Comparison of ENCODE assay signal across 9 mouse cellular contexts in genomic region chr2:27088071-27088644, GRCm38 (mm10). TPM values are rescaled to one million over a fixed set of nuclear protein-coding genes. Genes with fewer than 3 reads are reported as not detected.
DNase-seq lines count a peak whose midpoint lies in the region; ATAC-seq lines count a peak whose summit lies in the region.
"Had no signal": no experiment of that assay in that cellular context is flagged by ENCODE, and none has a peak within 500 bp of the region (broad histone marks: within the 10 kb centered on the region; RNA-seq: fewer than 3 reads in every experiment).

No protein-coding gene starts in this region.

- no peak for ATAC-seq in hindbrain, embryonic 15.5 days (ENCODE audit: low FRiP score, low read depth)
- no peak for ATAC-seq in hindbrain, embryonic 13.5 days (ENCODE audit: low FRiP score)
- ATAC-seq in embryonic facial prominence, embryonic 12.5 days (ENCODE audit: insufficient number of reproducible peaks, insufficient read depth, low FRiP score, low TSS enrichment) = no peak
- no peak; the same call in 1 of the 2 replicates for ATAC-seq in limb, embryonic 15.5 days (ENCODE audit: insufficient number of reproducible peaks, low FRiP score, low TSS enrichment, low read depth)
- ATAC-seq in forebrain, embryonic 11.5 days (replicated peaks; ENCODE audit: low FRiP score) = no peak

- H3K4me2 ChIP-seq in hindbrain, embryonic 15.5 days = no peak overlapping the region
- no peak overlapping the region for H3K4me2 ChIP-seq in hindbrain, embryonic 13.5 days
- no peak overlapping the region for H3K4me2 ChIP-seq in embryonic facial prominence, embryonic 12.5 days (replicated peaks)
- H3K4me2 ChIP-seq in limb, embryonic 15.5 days = no peak overlapping the region
- H3K4me2 ChIP-seq in forebrain, embryonic 11.5 days (ENCODE audit: low read depth, low read length, severe bottlenecking) = no peak overlapping the region

- H3K36me3 ChIP-seq in hindbrain, embryonic 15.5 days = no peaks in the 10 kb centered on the region
- H3K36me3 ChIP-seq in hindbrain, embryonic 13.5 days = no peaks in the 10 kb centered on the region
- no peaks in the 10 kb centered on the region for H3K36me3 ChIP-seq in embryonic facial prominence, embryonic 12.5 days
- H3K36me3 ChIP-seq in limb, embryonic 15.5 days = no peaks in the 10 kb centered on the region
- H3K36me3 ChIP-seq in forebrain, embryonic 11.5 days (ENCODE audit: control insufficient read depth, insufficient read depth, low read length) = no peaks in the 10 kb centered on the region

- no peak overlapping the region for H3K4me3 ChIP-seq in hindbrain, embryonic 15.5 days
- H3K4me3 ChIP-seq in hindbrain, embryonic 13.5 days = no peak overlapping the region
- no peak overlapping the region for H3K4me3 ChIP-seq in embryonic facial prominence, embryonic 12.5 days
- no peak overlapping the region for H3K4me3 ChIP-seq in limb, embryonic 15.5 days
- H3K4me3 ChIP-seq in forebrain, embryonic 11.5 days (ENCODE audit: low read depth, low read length) = no peak overlapping the region

- no peaks in the 10 kb centered on the region for H3K9me3 ChIP-seq in hindbrain, embryonic 15.5 days
- no peaks in the 10 kb centered on the region for H3K9me3 ChIP-seq in hindbrain, embryonic 13.5 days
- H3K9me3 ChIP-seq in embryonic facial prominence, embryonic 12.5 days = no peaks in the 10 kb centered on the region
- H3K9me3 ChIP-seq in limb, embryonic 15.5 days = no peaks in the 10 kb centered on the region
- no peaks in the 10 kb centered on the region for H3K9me3 ChIP-seq in forebrain, embryonic 11.5 days (ENCODE audit: control insufficient read depth, low read length)

- H3K9ac ChIP-seq in hindbrain, embryonic 15.5 days = no peak overlapping the region
- H3K9ac ChIP-seq in hindbrain, embryonic 13.5 days = no peak overlapping the region
- no peak overlapping the region for H3K9ac ChIP-seq in embryonic facial prominence, embryonic 12.5 days
- no peak overlapping the region for H3K9ac ChIP-seq in limb, embryonic 15.5 days
- no peak overlapping the region for H3K9ac ChIP-seq in forebrain, embryonic 11.5 days (ENCODE audit: low read length)

- no peaks in the 10 kb centered on the region for H3K27me3 ChIP-seq in hindbrain, embryonic 15.5 days
- H3K27me3 ChIP-seq in hindbrain, embryonic 13.5 days = 0 out of 2 replicates have a peak, but pooled peaks cover 4% of the 10 kb centered on the region
- H3K27me3 ChIP-seq in embryonic facial prominence, embryonic 12.5 days = no peaks in the 10 kb centered on the region
- H3K27me3 ChIP-seq in limb, embryonic 15.5 days = peaks cover 1% of the 10 kb centered on the region; the same call in 1 of the 2 replicates
- H3K27me3 ChIP-seq in forebrain, embryonic 11.5 days (ENCODE audit: control insufficient read depth, insufficient read depth, low read length) = no peaks in the 10 kb centered on the region

- 58% methylated on average over 18 of the region's 18 CpGs for WGBS in hindbrain, embryonic 15.5 days
- WGBS in hindbrain, embryonic 13.5 days = 73% methylated on average over 18 of the region's 18 CpGs
- 70% methylated on average over 18 of the region's 18 CpGs for WGBS in embryonic facial prominence, embryonic 12.5 days
- WGBS in limb, embryonic 15.5 days = 45% methylated on average over 18 of the region's 18 CpGs
- WGBS in forebrain, embryonic 11.5 days = 89% methylated on average over 18 of the region's 18 CpGs

- intact Hi-C loops in heart, postnatal 14 days (cut with DNase I) = loop anchor here (5.0 kb wide), 1 partner anchor 41 kb away; no protein-coding TSS in a partner anchor

- peaks cover 10% of the 10 kb centered on the region for H3K4me1 ChIP-seq in hindbrain, embryonic 15.5 days (replicated peaks)
- peaks cover 4% of the 10 kb centered on the region for H3K4me1 ChIP-seq in hindbrain, embryonic 13.5 days (replicated peaks)
- peaks cover 25% of the 10 kb centered on the region for H3K4me1 ChIP-seq in embryonic facial prominence, embryonic 12.5 days
- peaks cover 44% of the 10 kb centered on the region for H3K4me1 ChIP-seq in limb, embryonic 15.5 days
- no peaks in the 10 kb centered on the region for H3K4me1 ChIP-seq in forebrain, embryonic 11.5 days (replicated peaks; ENCODE audit: control insufficient read depth, insufficient read depth, low read length)

- peak; percentile 88 to 90 for DNase-seq in heart, postnatal 14 days
- no peak for DNase-seq in B cell, adult 2 months
- no peak for DNase-seq in layer of hippocampus, postnatal 25 days (ENCODE audit: extremely low spot score in 1 of 2, low spot score in 1 of 2)
- no peak for DNase-seq in forebrain, embryonic 11.5 days (ENCODE audit: low spot score)

- peak overlapping the region; percentile 42; the same call in 1 of the 2 replicates for H3K27ac ChIP-seq in hindbrain, embryonic 15.5 days (replicated peaks)
- H3K27ac ChIP-seq in hindbrain, embryonic 13.5 days = no peak overlapping the region
- peak overlapping the region; percentile 23; the same call in 1 of the 2 replicates for H3K27ac ChIP-seq in embryonic facial prominence, embryonic 12.5 days
- peak overlapping the region; percentile 24; the same call in 1 of the 2 replicates for H3K27ac ChIP-seq in limb, embryonic 15.5 days
- no peak overlapping the region for H3K27ac ChIP-seq in forebrain, embryonic 11.5 days (ENCODE audit: low read depth, low read length)
- H3K27ac ChIP-seq: macrophage had no signal

RNA-seq across cellular contexts. Expression of gene Adamtsl2, which starts 9.0 kb away (rescaled TPM):
- 8.0 and 10.4 TPM in 2 replicates for polyA plus RNA-seq in hindbrain, embryonic 15.5 days (2015; fragmentation: Nextera tagmentation; extraction: Ambion mirVana)
- polyA plus RNA-seq in hindbrain, embryonic 13.5 days (2015; fragmentation: Nextera tagmentation; extraction: Ambion mirVana) = 7.6 and 8.9 TPM in 2 replicates
- 4.4 and 6.9 TPM in 2 replicates for polyA plus RNA-seq in embryonic facial prominence, embryonic 12.5 days (2016; fragmentation: Nextera tagmentation; extraction: Ambion mirVana)
- 10 to 100 TPM; 27.9 to 36.3 TPM for total RNA-seq in heart, postnatal 14 days (2021)
- polyA plus RNA-seq in limb, embryonic 15.5 days (2015; fragmentation: Nextera tagmentation; extraction: Ambion mirVana) = 9.1 and 11.7 TPM in 2 replicates
- 10 to 100 TPM; 10.9 to 12.7 TPM for total RNA-seq in layer of hippocampus, postnatal 25 days (2021)
- polyA plus RNA-seq in forebrain, embryonic 11.5 days (2014; fragmentation: Nextera tagmentation; extraction: Ambion mirVana) = 4.0 and 4.4 TPM in 2 replicates
- polyA plus RNA-seq: macrophage had no signal

RNA-seq across cellular contexts. Expression of gene Mymk, which starts 16.2 kb away (rescaled TPM):
- 0.22 and 0.35 TPM in 2 replicates for polyA plus RNA-seq in hindbrain, embryonic 15.5 days (2015; fragmentation: Nextera tagmentation; extraction: Ambion mirVana)
- 0.56 and 1.1 TPM in 2 replicates for polyA plus RNA-seq in hindbrain, embryonic 13.5 days (2015; fragmentation: Nextera tagmentation; extraction: Ambion mirVana)
- polyA plus RNA-seq in embryonic facial prominence, embryonic 12.5 days (2016; fragmentation: Nextera tagmentation; extraction: Ambion mirVana) = 8.7 and 12.1 TPM in 2 replicates
- not detected for total RNA-seq in heart, postnatal 14 days (2021)
- 36.7 and 79.4 TPM in 2 replicates for polyA plus RNA-seq in limb, embryonic 15.5 days (2015; fragmentation: Nextera tagmentation; extraction: Ambion mirVana)
- total RNA-seq in layer of hippocampus, postnatal 25 days (2021) = under 1 TPM; 0.61 to 0.71 TPM
- polyA plus RNA-seq in forebrain, embryonic 11.5 days (2014; fragmentation: Nextera tagmentation; extraction: Ambion mirVana) = not detected in 2 replicates
- polyA plus RNA-seq: macrophage had no signal

RNA-seq across cellular contexts. Expression of gene Fam163b, which starts 54.1 kb away (rescaled TPM):
- polyA plus RNA-seq in hindbrain, embryonic 15.5 days (2015; fragmentation: Nextera tagmentation; extraction: Ambion mirVana) = 7.7 and 9.6 TPM in 2 replicates
- 2.5 and 2.9 TPM in 2 replicates for polyA plus RNA-seq in hindbrain, embryonic 13.5 days (2015; fragmentation: Nextera tagmentation; extraction: Ambion mirVana)
- 0.24 and 0.29 TPM in 2 replicates for polyA plus RNA-seq in embryonic facial prominence, embryonic 12.5 days (2016; fragmentation: Nextera tagmentation; extraction: Ambion mirVana)
- under 1 TPM; 0.38 to 0.51 TPM for total RNA-seq in heart, postnatal 14 days (2021)
- polyA plus RNA-seq in limb, embryonic 15.5 days (2015; fragmentation: Nextera tagmentation; extraction: Ambion mirVana) = 0.08 and 0.16 TPM in 2 replicates
- total RNA-seq in layer of hippocampus, postnatal 25 days (2021) = 100 to 1,000 TPM; 119 to 162 TPM
- 0.09 TPM in 1 of 2 replicates, not detected in the other for polyA plus RNA-seq in forebrain, embryonic 11.5 days (2014; fragmentation: Nextera tagmentation; extraction: Ambion mirVana)
- polyA plus RNA-seq: macrophage had no signal

Comparison
In these comparisons a context has a peak if more than half of its experiments do, and no peak if none do; other contexts are left out.
1. H3K27ac ChIP-seq: peak in hindbrain, embryonic 15.5 days (single experiment), embryonic facial prominence, embryonic 12.5 days (single experiment) and limb, embryonic 15.5 days (single experiment); none in hindbrain, embryonic 13.5 days (single experiment) and forebrain, embryonic 11.5 days (single experiment).
2. DNase-seq: peak in heart, postnatal 14 days (2 of 2); none in B cell, adult 2 months (0 of 2), layer of hippocampus, postnatal 25 days (0 of 2) and forebrain, embryonic 11.5 days (single experiment).